Mouse (Mus musculus) brown adipose tissue, adult 24 weeks (tissue): ENCODE measurements around the gene Msi2. TPM values are rescaled to one million over a fixed set of nuclear protein-coding genes. Genes with fewer than 3 reads are reported as not detected.

ENCODE experiments used
- H3K27ac ChIP-seq: fragments of 200-500 bp; replicated peaks from 2 replicates; pipeline ENCODE4 v1.5.1; 2012; ENCODE audit warnings: low read depth, mild to moderate bottlenecking, low read length
- H3K4me1 ChIP-seq: fragments of 200-500 bp; 2 replicates; pipeline ENCODE4 v1.6.1; 2012; ENCODE audit warnings: low read length, mixed read lengths; ENCODE audit not compliant: control insufficient read depth, insufficient read depth, insufficient read length
- H3K4me3 ChIP-seq: fragments of 200-500 bp; 2 replicates; pipeline ENCODE4 v1.5.1; 2012; ENCODE audit warnings: low read depth, mild to moderate bottlenecking, low read length, moderate library complexity; ENCODE audit not compliant: insufficient read depth
- polyA plus RNA-seq: library from polyadenylated mRNA; stranded (reverse); fragments of >200 nt; gene quantifications from 2 replicates; pipeline ENCODE4 v1.2.4, GENCODE M21; 2012; ENCODE audit not compliant: missing spikeins, insufficient read depth, insufficient read length

Msi2 gene
- polyA plus RNA-seq, 1 experiment: 57.2 TPM

- no peak overlapping the region for H3K4me3 ChIP-seq
- H3K4me1 ChIP-seq: no peaks in the 10 kb centered on the region
- H3K27ac ChIP-seq: no peak overlapping the region
These were observed 350.8 kb downstream of the Msi2 start for GRCm38 (mm10) chr11:88367501-88367900.

- Histone ChIP-seq H3K4me1 (no peaks in the 10 kb centered on the region), H3K27ac (no peak overlapping the region), H3K4me3 (no peak overlapping the region)
These were observed 352.3 kb downstream of the Msi2 start for GRCm38 (mm10) chr11:88365914-88366540.

GRCm38 (mm10) chr11:88364231-88364630 is 354.1 kb downstream of the Msi2 start:
- no peaks in the 10 kb centered on the region for H3K4me1 ChIP-seq

GRCm38 (mm10) chr11:88363481-88363880 is 354.8 kb downstream of the Msi2 start:
- Histone ChIP-seq H3K4me3 (no peak overlapping the region), H3K4me1 (no peaks in the 10 kb centered on the region), H3K27ac (no peak overlapping the region)

More at GRCm38 (mm10) chr11:88364231-88364630, 354.1 kb downstream of the Msi2 start:
- Histone ChIP-seq H3K27ac (no peak overlapping the region), H3K4me3 (no peak overlapping the region)

- H3K4me1 ChIP-seq: peaks cover 4% of the 10 kb centered on the region
- H3K4me3 ChIP-seq: no peak overlapping the region
- H3K27ac ChIP-seq: no peak overlapping the region
These were observed 358.6 kb downstream of the Msi2 start for GRCm38 (mm10) chr11:88359736-88360135.

GRCm38 (mm10) chr11:88357325-88357724 is 361.0 kb downstream of the Msi2 start:
- Histone ChIP-seq H3K27ac (no peak overlapping the region), H3K4me1 (peaks cover 4% of the 10 kb centered on the region), H3K4me3 (no peak overlapping the region)

- no peak overlapping the region for H3K27ac ChIP-seq
- H3K4me3 ChIP-seq: no peak overlapping the region
- H3K4me1 ChIP-seq: peaks cover 8% of the 10 kb centered on the region
These were observed 361.6 kb downstream of the Msi2 start for GRCm38 (mm10) chr11:88356598-88357290.

GRCm38 (mm10) chr11:88356016-88356415 is 362.3 kb downstream of the Msi2 start:
- Histone ChIP-seq H3K4me1 (peaks cover 8% of the 10 kb centered on the region), H3K27ac (no peak overlapping the region)

GRCm38 (mm10) chr11:88354771-88355170 is 363.5 kb downstream of the Msi2 start:
- H3K4me1 ChIP-seq: peaks cover 8% of the 10 kb centered on the region
- H3K4me3 ChIP-seq: no peak overlapping the region
- no peak overlapping the region for H3K27ac ChIP-seq

More at GRCm38 (mm10) chr11:88356016-88356415, 362.3 kb downstream of the Msi2 start:
- H3K4me3 ChIP-seq: no peak overlapping the region

GRCm38 (mm10) chr11:88351722-88352473 is 366.4 kb downstream of the Msi2 start:
- H3K27ac ChIP-seq: no peak overlapping the region

GRCm38 (mm10) chr11:88348690-88349089 is 369.6 kb downstream of the Msi2 start:
- H3K4me3 ChIP-seq: no peak overlapping the region
- H3K27ac ChIP-seq: no peak overlapping the region
- H3K4me1 ChIP-seq: 0 out of 2 replicates have a peak, but pooled peaks cover 4% of the 10 kb centered on the region

More at GRCm38 (mm10) chr11:88351722-88352473, 366.4 kb downstream of the Msi2 start:
- H3K4me3 ChIP-seq: no peak overlapping the region
- H3K4me1 ChIP-seq: peaks cover 8% of the 10 kb centered on the region

- Histone ChIP-seq H3K27ac (no peak overlapping the region), H3K4me1 (0 out of 2 replicates have a peak, but pooled peaks cover 4% of the 10 kb centered on the region), H3K4me3 (no peak overlapping the region)
These were observed 370.3 kb downstream of the Msi2 start for GRCm38 (mm10) chr11:88348056-88348455.

GRCm38 (mm10) chr11:88346066-88346465 is 372.2 kb downstream of the Msi2 start:
- no peaks in the 10 kb centered on the region for H3K4me1 ChIP-seq
- no peak overlapping the region for H3K27ac ChIP-seq
- no peak overlapping the region for H3K4me3 ChIP-seq

GRCm38 (mm10) chr11:88337926-88338325 is 380.4 kb downstream of the Msi2 start:
- no peaks in the 10 kb centered on the region for H3K4me1 ChIP-seq
- H3K4me3 ChIP-seq: no peak overlapping the region
- no peak overlapping the region for H3K27ac ChIP-seq

GRCm38 (mm10) chr11:88334893-88335292 is 383.4 kb downstream of the Msi2 start:
- H3K4me1 ChIP-seq: no peaks in the 10 kb centered on the region
- H3K4me3 ChIP-seq: no peak overlapping the region
- no peak overlapping the region for H3K27ac ChIP-seq
